Mouse (Mus musculus) layer of hippocampus, adult 11-12 months (tissue): ENCODE results near the gene Gm28047.
"Not testable (repeated sequence)": the region's sequence is repeated elsewhere in the genome, so short reads cannot be mapped to it uniquely, and the experiment has no call there.

Experiments used
- DNase-seq: peaks from one replicate; pipeline ENCODE4 v3.0.0; 2022; ENCODE audit warnings: low spot score

Gm28047 gene

DNA sequence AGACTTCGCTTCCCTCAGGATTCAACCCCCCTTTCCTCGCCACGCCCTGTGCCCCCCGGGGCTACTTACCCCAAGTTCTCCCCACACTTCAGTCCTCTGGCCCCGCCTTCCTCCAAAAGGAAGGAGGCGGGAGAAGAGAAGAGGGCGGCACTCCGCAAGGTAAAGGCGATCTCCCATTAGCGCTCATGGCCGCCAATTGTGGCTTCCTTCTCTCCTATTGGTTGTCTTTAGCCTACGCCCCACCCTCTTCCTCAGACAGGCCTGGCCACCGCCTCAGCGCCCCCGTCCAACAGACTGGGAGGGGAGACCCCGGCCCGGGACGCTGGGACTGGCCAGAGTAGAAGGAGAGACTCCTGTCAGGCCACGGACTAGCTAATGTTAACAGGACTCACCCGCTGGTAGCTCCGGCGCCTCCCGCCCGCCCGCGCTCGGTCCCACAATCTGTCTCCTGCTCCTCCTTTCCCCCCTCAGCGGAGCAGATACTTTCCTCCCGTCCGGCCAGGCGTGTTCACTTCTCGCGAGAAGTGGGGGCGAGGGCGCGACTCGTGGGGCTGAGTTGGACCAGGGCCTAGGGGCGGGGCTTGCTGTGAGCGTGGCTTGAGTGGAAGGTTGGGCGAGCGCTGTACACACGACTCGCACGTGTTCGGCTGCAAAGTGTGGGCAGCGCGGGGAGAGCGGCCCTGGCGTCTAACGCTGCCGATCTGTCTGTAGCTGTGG lies at the start of gene Gm28047, which contains the start of gene Atf7:
Gene Gm28047 (minus strand): TSS at position 98 of the 717 bp plus-strand sequence.
Gene Atf7 (minus strand): TSS at position 495 of the 717 bp plus-strand sequence.
- peak; percentile 99 for DNase-seq

DNA sequence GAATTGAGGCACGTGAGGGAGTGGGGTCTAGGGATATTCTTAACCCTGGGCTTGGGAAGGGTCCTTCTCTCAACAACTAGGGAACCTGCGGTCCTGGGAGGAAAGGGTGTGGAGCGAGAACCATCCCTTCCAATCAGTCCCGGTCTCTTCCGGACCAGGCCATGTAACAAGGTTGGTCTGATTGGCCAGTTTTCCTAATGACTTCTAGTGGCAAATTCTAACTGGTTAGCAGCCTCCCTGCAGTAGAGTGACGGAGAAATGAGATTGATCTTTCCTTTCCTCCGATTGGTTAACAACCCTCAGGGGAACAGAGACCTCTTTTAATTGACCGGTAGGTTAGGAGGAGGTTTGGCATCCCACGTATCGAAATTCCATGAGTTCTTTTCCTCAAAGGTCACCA lies 48.7 kb upstream of the Gm28047 start:
- peak; percentile 62 for DNase-seq

DNA sequence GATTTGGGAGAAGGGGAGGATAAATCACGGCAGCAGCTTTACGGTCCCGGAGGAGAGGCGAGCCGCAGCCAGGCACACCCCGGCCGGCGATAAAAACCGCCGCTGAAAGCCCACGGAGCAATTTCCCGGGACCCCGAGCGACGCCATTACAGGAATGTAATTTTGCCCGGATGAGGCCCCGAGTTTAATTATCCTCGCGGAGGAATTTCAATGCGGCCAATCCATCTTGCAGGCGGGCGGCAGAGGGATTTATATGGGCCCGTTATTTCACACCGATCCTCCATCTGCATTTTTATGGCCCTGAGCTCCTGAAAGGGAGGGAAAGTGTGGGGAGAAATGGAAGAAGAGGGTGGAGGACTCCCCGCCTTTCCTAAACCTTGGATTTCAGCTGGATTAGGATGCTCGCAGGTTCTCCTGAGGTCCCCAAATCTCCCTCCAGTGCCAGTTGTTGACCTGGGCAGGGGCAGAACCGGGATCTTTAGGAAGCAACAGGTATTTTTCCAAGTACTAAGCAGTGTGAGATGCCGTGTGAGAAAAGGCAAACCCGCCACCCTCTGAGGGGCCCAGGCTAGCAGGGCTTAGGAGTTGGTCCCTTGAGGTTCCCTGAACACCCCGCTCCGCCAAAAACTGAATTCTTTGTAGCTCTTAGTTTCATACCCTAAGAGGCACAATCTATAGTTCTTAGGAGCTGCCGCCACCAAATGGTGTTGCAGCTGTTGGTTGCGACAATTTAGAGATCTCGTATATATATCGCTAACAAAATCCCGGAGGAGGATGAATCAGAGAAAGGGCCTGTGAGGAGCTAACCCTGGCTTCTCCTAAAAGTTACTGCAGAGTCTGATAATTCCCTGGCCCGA lies 47.6 kb upstream of the Gm28047 start, which contains the start of gene Atp5g2:
Gene Atp5g2 (minus strand): TSS at position 138 of the 857 bp plus-strand sequence.
- DNase-seq, result peak; percentile 45

DNA sequence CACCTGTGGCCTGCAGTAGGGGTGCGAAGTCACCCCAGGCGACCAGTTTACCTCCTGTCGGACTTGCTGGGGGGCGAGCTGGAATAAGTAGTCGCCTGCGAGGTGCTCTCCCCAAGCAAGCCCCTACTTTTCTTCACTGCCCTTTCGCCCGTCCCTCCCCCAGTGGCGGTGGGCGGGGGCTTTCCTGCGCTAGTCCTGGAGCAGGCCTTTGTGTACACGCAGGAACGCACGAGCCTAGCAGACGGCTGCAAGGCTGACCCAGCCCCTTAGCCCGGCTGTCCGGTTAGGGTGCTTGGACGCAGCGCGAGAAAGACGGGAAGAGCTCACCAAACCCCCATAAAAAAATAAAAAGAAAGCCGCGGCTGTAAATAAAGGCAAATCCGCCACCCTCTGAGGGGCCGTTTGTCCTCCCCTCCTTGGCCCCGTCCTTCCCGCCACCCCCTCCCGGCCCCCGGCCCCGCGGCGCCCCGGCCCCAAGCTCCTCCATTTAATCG lies 46.9 kb upstream of the Gm28047 start:
- DNase-seq, result peak; percentile 79

DNA sequence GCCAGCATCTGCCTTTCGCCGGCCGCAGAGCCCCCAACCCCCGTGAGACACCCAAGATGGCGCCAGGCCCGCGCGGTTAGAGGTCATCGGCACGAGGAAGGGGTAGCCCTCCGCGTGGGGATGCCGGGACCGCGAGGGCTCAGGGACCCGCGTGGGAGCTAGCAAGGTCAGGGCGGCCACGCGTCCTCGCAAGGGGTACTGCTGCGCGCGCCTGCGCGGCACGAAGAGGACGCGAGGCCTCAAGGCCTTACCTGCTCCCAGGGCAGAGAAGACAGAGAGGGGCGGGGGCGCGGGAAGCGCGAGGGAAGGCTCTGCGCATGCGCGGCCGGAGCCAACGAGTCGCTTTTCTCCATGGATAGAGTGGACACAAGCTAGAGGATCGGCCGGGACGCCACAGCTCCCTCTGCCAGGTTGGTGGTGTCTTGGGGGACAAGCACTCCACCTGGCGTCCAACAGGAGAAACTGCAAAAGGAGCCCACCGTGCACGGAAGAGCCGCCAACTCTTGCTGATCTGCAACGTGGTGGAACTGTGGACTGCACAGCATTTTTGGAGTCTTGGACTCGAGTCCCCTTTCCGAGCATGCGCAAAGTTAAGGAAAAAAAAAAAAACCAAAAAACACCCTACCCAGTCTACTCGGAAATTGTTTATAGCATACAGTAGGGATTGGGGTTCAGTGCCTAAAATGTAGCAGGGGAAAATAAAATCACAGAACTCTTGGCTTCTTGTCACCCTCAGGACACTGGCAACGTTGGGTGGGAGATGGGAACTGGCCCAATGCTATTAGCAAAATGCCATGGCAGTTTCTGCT lies 46.1 kb upstream of the Gm28047 start:
- DNase-seq, result peak; percentile 97

DNA sequence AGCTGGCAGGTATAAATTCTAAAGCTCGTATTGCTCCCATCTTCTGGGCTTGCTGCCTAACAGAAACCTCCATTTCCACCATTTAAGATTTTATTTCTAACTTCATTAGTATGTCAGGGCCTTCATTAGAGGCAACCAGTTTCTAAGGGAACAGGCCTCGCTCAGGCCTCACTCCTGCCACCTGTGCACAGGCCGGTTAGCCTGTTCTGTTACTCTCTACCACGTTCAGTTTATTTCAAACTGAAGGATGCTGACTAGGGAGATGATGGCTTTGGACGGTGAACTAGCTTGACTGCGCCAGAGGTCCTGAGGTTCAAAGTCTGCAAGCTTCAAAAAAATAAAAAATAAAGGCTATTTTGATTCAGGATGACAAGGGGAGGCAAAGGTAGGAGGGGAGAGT lies 45.4 kb upstream of the Gm28047 start:
- no peak for DNase-seq

DNA sequence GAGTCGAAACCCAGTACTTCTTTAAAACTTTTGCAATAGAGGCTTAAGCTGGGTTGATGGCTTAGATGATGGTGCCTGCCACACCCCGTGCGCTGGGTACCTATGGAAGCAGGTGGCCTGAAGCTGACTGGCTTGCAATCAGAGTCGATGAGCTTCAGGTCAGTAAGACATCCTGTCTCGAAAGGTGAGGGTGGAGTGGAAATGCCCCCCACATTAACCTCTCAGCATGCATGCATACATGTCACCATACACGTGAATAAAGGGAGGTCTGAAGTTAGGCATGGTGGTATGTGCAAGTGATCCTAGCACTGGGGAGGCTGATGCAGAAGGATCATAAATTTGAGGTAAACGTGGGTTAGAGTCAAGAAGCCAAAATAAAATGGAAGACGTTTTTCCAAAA lies 44.7 kb upstream of the Gm28047 start:
- no peak for DNase-seq

DNA sequence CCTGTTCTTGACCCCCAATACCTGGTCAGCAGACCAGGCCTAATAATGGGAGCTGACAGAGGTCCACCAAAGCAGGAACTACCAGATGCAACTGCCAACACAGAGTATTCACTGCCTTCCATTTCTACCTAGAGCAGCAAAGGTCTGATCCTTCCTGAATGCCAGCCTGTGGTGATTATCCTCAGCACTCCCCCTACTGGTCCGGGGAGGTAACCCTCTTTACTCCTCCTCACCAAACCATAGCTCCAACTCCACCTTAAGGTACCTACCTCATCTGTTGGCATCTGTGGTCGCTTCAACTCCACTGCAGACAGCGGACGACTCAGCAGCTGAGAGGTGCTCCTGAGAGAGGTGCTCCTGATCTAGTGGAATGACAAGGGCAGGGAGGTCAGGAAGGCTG lies 40.6 kb upstream of the Gm28047 start:
- DNase-seq, result peak; percentile 70

DNA sequence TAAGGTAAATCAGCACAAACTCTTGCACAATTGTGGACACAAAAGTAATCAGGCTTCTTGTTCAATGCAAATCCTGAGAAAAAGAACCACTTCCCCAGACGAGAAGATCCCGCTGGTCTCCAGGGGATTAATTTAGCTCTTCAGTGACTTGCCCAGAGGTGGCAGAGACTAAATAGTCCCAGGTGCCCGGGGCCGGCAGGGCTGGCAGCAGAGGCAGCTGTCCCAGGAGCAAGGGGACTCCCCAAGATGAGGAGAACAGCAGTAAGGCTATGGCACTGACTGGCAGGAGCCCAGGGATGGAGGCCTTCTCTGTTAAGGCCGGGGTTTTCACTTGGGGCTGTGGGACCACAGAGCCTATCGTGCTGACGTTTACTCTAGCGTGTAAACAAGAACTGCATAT lies 39.0 kb upstream of the Gm28047 start:
- DNase-seq, result no peak

DNA sequence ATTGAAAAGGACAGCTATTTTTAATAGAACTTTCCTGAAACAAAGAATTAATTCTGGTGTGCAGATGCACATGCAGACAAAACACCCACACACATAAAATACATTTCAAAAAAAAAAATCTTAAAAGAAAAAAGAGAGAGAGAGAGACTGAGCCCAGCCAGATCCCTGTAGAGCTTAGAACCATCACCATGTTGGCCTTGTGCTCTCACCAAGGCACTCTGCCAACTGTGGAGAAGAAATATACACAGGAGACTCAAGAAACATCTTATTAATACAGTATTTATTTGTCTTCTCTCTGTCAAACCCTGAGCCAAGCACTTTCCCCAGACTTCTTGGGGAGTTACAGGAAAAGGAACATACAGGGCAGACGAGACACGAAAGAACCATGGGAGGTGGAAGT lies 37.7 kb upstream of the Gm28047 start:
- not testable (repeated sequence) for DNase-seq

DNA sequence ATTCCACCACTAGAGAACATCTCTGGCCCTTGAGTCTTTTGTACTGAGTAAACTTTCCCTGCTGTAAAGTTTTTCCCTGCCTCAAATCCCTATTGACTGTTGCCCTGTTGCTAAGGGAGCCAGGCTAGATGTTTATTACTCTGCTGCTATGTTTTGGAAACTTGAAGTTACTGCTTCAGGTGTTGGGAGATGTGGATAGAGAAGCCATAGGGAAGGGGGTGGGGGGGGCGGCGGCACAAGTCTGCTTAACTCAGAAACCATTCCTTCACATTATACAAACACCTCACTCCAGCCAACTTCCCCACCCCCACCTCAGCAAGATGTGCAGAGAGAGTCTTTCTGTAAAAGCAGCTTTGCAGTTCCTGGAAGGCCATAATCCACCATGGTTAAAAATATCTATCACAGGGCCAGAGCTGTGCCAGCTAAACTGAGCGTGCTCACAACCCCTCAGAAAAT lies 33.1 kb upstream of the Gm28047 start:
- no peak for DNase-seq

DNA sequence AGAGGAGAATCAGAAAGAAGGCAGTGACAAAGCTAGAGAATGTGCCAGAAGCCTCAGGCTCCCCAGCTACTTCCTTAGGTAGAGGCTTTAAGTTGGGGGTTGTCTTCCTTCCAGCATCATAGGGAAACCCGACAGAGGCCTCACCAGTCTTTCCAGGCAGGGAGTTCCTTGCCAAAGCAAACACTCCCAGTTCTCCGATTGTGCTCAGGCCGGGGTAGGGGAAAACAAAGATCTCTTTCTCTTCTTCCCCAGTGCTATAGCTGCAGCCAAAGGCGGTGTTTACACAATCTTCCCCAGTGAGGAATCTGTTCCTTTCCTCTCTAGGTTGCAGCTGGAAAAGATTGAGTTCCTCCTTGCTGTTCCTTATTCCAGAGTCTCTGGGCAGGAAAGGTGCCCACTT lies 31.8 kb upstream of the Gm28047 start:
- peak; percentile 49 for DNase-seq

DNA sequence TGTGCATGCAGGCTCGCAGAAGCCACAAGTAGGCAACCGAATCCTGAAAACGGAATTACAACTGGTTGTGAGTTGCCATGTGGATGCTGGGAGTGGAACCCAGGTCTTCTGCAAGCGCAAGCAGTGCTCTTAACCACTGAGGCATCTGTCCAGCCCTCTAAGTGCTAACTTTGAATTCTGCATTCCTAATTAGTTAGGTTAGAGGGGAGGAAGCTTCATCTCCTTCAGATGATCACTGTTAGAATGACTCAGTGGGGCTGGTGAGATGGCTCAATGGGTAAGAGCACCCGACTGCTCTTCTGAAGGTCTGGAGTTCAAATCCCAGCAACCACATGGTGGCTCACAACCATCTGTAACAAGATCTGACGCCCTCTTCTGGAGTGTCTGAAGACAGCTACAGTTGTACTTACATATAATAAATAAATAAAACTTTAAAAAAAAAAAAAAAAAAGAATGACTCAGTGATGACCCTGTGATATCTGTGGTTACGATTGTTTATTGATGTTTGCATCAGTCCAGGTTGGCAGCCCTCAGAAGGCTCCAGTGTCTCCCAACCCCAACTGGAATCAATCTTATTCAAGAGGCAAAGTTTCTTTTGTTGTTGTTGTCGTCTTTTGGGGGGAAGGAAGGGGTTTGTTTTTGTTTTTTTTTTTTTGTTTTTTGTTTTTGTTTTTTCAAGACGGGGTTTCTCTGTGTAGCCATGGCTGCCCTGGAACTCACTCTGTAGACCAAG lies 27.2 kb upstream of the Gm28047 start:
- DNase-seq, result not testable (repeated sequence)

DNA sequence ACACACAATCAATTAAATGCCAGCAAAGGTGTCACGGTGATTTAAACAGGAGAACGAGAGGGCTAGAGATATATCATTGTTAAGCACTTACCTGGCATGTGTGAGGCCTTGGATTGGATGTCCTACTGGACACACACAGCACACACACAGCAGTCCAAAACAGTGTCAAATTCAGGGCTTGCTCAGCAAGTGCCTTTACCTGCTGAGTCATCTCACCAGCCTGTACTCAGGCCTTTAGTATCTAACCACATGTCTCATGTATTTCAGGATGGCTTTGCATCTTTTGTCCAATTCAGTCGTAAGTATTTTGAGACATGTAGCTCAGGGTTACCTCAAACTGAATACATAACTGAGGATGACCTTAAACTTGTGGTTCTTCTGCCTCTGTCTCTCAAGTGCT lies 26.2 kb upstream of the Gm28047 start:
- DNase-seq, result no peak

DNA sequence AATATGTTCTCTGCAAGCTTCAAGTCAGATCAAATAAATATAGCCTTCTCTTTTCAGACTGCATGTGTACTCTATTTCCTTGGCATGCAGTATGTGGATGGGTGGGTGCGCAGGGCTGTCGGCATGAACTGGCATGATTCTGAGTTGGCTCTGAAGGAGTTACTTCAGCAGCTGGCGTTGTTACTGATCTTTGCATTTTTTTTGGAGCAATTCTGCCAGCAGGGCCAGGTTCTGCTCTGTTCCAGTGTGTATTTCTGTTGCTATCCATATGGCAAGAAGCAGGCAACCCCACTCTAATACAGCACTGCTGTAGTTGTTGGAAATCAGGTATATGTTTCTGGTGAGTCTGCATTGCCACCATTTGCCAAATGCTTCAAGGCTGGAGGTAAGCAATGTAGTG lies 10.9 kb upstream of the Gm28047 start:
- peak; percentile 69 for DNase-seq

DNA sequence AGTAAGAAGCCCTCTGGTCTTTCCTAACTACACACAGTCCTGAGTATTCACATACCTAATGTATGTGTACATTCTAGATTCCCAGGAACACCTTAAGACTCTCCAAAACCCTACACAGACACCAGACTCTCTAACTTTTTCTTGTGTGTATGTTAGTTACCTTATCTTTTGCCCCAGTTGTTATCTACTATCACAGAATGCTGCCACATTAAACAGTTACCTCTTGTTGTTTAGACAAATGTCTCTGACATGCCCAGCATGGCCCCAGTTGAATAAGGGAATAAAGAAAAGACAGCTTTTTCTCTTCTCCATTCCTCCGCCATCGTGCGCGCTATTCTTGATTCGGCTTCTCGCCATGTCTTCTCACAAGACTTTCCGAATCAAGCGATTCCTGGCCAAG lies 9.8 kb upstream of the Gm28047 start:
- DNase-seq, result no peak

DNA sequence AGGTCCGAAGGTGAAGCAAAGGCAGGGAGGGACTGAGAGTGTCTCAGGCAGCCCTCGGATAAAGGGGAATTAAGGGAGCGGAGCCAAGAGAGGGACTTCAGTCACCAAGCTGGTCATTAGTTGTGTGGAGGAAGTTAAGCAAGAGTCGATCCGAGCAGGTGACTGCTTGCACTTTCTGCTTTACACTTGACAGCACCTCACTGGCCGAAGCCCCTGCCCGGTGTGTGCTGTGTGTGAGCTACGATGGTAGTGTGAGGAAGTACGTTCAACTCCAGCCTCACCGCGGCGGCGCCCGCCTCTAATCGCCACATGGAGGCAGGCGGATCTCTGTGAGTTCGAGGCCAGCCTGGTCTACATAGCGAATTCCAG lies 804 bp upstream of the Gm28047 start:
- no peak for DNase-seq

DNA sequence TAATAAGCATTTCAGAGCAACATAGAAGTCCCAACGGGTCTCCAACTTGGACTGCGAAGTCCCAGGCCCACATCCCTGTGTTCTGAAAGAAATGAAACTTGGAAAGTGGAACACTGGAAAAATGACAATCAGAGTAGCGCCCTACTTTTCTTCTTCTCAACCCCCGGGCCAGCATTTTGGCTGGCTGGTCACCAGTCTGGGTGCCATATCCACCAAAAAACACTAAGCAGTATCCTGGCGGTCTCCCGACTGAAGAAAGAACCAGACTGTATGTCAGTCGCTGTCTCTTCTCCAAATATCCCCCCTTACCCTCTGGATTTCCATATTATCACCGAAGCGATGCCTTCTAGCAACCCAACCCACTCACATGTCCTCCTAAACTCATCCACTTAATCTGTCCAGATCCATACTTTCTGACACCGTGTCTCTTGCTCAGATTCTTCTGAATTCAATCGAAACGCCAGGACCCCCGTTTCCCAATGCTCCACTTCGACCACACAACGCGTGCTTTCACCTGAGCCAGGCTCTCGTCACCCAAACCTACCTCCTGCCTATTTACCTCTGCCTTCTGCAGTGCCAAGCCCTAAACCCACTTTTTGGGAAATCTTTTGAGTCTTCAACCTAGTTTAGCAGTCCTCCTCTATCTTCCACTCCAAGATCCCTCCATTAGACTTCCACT lies 437 bp downstream of the Gm28047 start:
- no peak for DNase-seq

DNA sequence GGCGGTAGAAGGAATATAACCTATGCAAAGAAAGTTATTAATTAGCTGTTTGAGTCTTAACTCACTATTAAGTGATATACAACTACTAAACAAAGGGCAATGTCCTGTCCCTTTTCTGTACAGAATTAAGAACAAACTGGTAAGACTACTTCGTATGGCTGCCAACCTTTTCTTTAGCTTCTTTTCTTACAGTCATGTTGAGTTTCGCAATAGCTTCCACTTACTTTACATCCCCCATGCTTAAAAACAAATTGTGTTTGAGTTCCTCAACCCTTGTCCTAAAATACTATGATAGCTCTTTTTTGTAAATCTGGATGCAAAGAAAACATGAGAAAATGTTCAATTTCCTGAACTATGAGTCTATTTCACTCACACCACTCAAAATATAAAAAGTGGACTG lies 1.7 kb downstream of the Gm28047 start:
- no peak for DNase-seq

DNA sequence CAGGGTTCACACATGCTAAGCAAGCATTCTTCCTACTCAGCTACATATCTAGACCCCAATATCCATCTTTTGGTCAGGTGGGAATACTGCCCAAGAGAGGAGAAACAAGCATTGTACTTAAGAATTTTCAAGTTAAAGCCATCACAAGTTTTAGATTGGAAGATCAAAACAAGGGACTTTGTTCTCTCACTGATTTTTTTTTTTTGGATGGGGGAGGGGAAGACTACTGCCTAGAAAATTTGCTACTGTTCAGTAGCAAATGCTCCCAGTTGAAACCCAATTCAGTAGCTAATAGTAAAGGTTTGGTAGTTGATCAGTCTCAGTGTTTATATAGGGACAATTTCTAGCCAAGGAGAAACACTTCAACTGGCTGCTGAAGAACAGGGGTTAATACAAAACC lies 2.3 kb downstream of the Gm28047 start:
- no peak for DNase-seq

DNA sequence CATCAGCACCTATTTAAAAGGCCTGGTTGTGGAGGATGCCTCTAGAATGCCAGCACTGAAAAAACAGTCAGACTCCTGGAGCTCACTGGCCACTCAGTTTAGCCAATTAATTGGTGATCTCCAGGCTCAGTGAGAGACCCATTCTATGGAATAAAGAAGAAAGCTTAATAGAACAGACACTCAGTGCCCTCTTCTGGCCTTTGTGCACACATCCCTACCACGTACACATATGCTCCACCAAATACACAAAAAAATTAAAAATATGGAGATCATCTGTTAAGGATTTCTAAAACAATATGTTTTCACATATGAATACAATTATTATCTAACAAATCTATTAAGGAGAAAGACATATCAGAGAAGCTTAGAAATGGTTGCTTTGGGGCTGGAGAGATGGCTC lies 4.1 kb downstream of the Gm28047 start:
- no peak for DNase-seq
